Mouse (Mus musculus): ENCODE data around the gene Ireb2.

GRCm38 (mm10) chr9:54837835-54838234 is 25.8 kb upstream of the Ireb2 start:
- TF ChIP-seq POLR2A (IDR thresholded peaks at IDR 0.05; ENCODE audit: low read depth, low read length) (no peak), CTCF (conservative IDR thresholded peaks at IDR 0.05; ENCODE audit: insufficient read depth, insufficient read length, low read depth, low read length) (no peak)
